Mouse (Mus musculus): ENCODE results near the gene Vmn2r-ps159. TPM values are rescaled to one million over a fixed set of nuclear protein-coding genes. Genes with fewer than 3 reads are reported as not detected.

Vmn2r-ps159 gene
- polyA plus RNA-seq (2012), result not detected in 2 replicates

DNA sequence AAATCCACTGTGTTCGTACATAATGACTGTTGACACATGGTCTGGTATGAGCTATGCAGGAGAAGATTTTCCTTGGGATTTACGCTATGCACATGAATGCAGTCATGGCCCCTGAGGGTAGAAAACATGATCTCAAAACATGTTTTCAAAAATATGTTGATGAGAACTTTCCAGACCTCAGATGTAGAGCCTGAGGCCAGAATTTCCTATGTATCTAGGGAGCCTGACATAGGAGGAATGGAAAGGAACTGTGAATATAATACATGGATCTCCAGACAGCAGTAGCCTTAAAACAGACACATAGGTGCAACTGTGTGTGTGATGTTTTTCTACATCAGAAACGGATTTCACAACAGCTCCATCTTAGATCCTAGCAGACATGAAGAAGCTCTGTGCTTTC is at the start of gene Vmn2r-ps159:
Gene Vmn2r-ps159, plus strand, starts transcription at position 301 of the 400 bp plus-strand sequence.

Other genes with a start within 250 kb of the Vmn2r-ps159 start
- gene 9430015G10Rik, start 221.1 kb upstream of the Vmn2r-ps159 start, polyA plus RNA-seq (2012), result 9.0 and 10.3 TPM in 2 replicates
- gene Rnf223, start 200.6 kb upstream of the Vmn2r-ps159 start, polyA plus RNA-seq (2012), result 0.26 and 0.55 TPM in 2 replicates
- gene Agrn, start 133.6 kb upstream of the Vmn2r-ps159 start, polyA plus RNA-seq (2012), result 7.6 and 9.0 TPM in 2 replicates
- 10.6 and 10.7 TPM in 2 replicates for gene Isg15, start 130.3 kb upstream of the Vmn2r-ps159 start, polyA plus RNA-seq (2012)
- 2.0 and 2.5 TPM in 2 replicates for gene AW011738, start 127.8 kb upstream of the Vmn2r-ps159 start, polyA plus RNA-seq (2012)
- 0.04 and 0.05 TPM in 2 replicates for gene Perm1, start 115.2 kb upstream of the Vmn2r-ps159 start, polyA plus RNA-seq (2012)
- 32.6 and 41.5 TPM in 2 replicates for gene Plekhn1, start 96.2 kb upstream of the Vmn2r-ps159 start, polyA plus RNA-seq (2012)
- gene Noc2l, start 95.1 kb upstream of the Vmn2r-ps159 start, polyA plus RNA-seq (2012), result 85.4 and 133 TPM in 2 replicates
- gene Samd11, start 75.4 kb upstream of the Vmn2r-ps159 start, polyA plus RNA-seq (2012), result 0.85 and 1.1 TPM in 2 replicates

Data from megakaryocyte-erythroid progenitor cell, adult 5 weeks (primary cell).